Mouse (Mus musculus): ENCODE measurements around the gene Ugt1a9. TPM values are rescaled to one million over a fixed set of nuclear protein-coding genes. Genes with fewer than 3 reads are reported as not detected.

Ugt1a9 gene
- polyA plus RNA-seq, 1 experiment from 2014 or later, result not detected

- Histone ChIP-seq H3K9me3 (peaks cover 70% of the 10 kb centered on the region), H3K36me3 (no peaks in the 10 kb centered on the region), H3K4me2 (replicated peaks) (no peak within 1 kb of the TSS), H3K4me3 (no peak within 1 kb of the TSS), H3K27ac (replicated peaks) (no peak within 1 kb of the TSS), H3K9ac (replicated peaks) (no peak within 1 kb of the TSS), H3K4me1 (no peaks in the 10 kb centered on the region), H3K27me3 (no peaks in the 10 kb centered on the region)
- ATAC-seq (ENCODE audit: low FRiP score, low read depth), result no peak
- 50% methylated on average over 5 of the region's 5 CpGs for WGBS
These were observed 156.2 kb downstream of the Ugt1a9 start, which contains the start of gene Mroh2a for GRCm38 (mm10) chr1:88226670-88227379. Mroh2a (plus strand) TSS chr1:88226986.

- 62% methylated on average over 2 of the region's 2 CpGs for WGBS
- H3K27ac ChIP-seq (replicated peaks), result no peak overlapping the region
- no peak overlapping the region for H3K9ac ChIP-seq (replicated peaks)
- no peaks in the 10 kb centered on the region for H3K4me1 ChIP-seq
- H3K4me2 ChIP-seq (replicated peaks), result no peak overlapping the region
- no peaks in the 10 kb centered on the region for H3K27me3 ChIP-seq
- H3K4me3 ChIP-seq, result no peak overlapping the region
- H3K36me3 ChIP-seq, result no peaks in the 10 kb centered on the region
- ATAC-seq (ENCODE audit: low FRiP score, low read depth), result no peak
- peaks cover 72% of the 10 kb centered on the region for H3K9me3 ChIP-seq
These were observed 156.9 kb downstream of the Ugt1a9 start for GRCm38 (mm10) chr1:88227482-88227881.

GRCm38 (mm10) chr1:88228121-88228520 is 157.5 kb downstream of the Ugt1a9 start:
- 70% methylated on average over 7 of the region's 7 CpGs for WGBS
- Histone ChIP-seq H3K27ac (replicated peaks) (no peak overlapping the region), H3K36me3 (no peaks in the 10 kb centered on the region), H3K4me1 (no peaks in the 10 kb centered on the region), H3K4me2 (replicated peaks) (no peak overlapping the region), H3K9ac (replicated peaks) (no peak overlapping the region), H3K9me3 (peaks cover 79% of the 10 kb centered on the region), H3K27me3 (no peaks in the 10 kb centered on the region), H3K4me3 (no peak overlapping the region)
- ATAC-seq (ENCODE audit: low FRiP score, low read depth), result no peak

GRCm38 (mm10) chr1:88229566-88229965 is 159.0 kb downstream of the Ugt1a9 start:
- peaks cover 93% of the 10 kb centered on the region for H3K9me3 ChIP-seq
- H3K27me3 ChIP-seq, result no peaks in the 10 kb centered on the region
- H3K4me3 ChIP-seq, result no peak overlapping the region
- WGBS, result 78% methylated on average over 3 of the region's 3 CpGs
- no peak overlapping the region for H3K9ac ChIP-seq (replicated peaks)
- H3K27ac ChIP-seq (replicated peaks), result no peak overlapping the region
- H3K4me2 ChIP-seq (replicated peaks), result no peak overlapping the region
- H3K36me3 ChIP-seq, result no peaks in the 10 kb centered on the region
- no peak for ATAC-seq (ENCODE audit: low FRiP score, low read depth)
- no peaks in the 10 kb centered on the region for H3K4me1 ChIP-seq

DNA sequence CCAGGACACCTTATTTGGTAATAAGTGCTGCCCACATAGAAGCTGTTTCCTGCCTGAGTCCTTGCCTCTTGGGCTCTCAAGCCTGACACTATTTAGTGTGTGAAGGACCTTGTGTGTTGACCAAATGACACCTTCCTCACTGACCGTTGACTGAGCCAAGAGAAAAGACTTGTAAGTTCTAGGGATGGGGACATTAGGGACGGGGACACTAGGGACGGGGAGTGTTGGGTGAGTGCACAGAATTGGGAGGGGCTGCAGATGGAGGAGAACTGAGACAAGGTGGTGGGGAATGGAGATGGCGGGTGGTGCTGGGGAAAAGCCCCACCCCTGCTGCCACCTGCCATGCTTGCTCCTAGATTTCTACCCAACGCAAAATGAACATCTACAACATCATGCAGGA is 159.4 kb downstream of the Ugt1a9 start:
- peaks cover 97% of the 10 kb centered on the region for H3K9me3 ChIP-seq
- no peaks in the 10 kb centered on the region for H3K36me3 ChIP-seq
- no peak overlapping the region for H3K9ac ChIP-seq (replicated peaks)
- H3K4me1 ChIP-seq, result no peaks in the 10 kb centered on the region
- no peak overlapping the region for H3K4me2 ChIP-seq (replicated peaks)
- H3K4me3 ChIP-seq, result no peak overlapping the region
- H3K27ac ChIP-seq (replicated peaks), result no peak overlapping the region
- WGBS, result 82% methylated on average over 5 of the region's 5 CpGs
- ATAC-seq (ENCODE audit: low FRiP score, low read depth), result no peak
- H3K27me3 ChIP-seq, result no peaks in the 10 kb centered on the region

GRCm38 (mm10) chr1:88230421-88230820 is 159.8 kb downstream of the Ugt1a9 start:
- no peak for ATAC-seq (ENCODE audit: low FRiP score, low read depth)
- Histone ChIP-seq H3K9me3 (peaks cover 100% of the 10 kb centered on the region), H3K27me3 (no peaks in the 10 kb centered on the region), H3K4me3 (no peak overlapping the region), H3K36me3 (no peaks in the 10 kb centered on the region), H3K9ac (replicated peaks) (no peak overlapping the region), H3K4me2 (replicated peaks) (no peak overlapping the region), H3K4me1 (no peaks in the 10 kb centered on the region), H3K27ac (replicated peaks) (no peak overlapping the region)
- 72% methylated on average over 7 of the region's 7 CpGs for WGBS

DNA sequence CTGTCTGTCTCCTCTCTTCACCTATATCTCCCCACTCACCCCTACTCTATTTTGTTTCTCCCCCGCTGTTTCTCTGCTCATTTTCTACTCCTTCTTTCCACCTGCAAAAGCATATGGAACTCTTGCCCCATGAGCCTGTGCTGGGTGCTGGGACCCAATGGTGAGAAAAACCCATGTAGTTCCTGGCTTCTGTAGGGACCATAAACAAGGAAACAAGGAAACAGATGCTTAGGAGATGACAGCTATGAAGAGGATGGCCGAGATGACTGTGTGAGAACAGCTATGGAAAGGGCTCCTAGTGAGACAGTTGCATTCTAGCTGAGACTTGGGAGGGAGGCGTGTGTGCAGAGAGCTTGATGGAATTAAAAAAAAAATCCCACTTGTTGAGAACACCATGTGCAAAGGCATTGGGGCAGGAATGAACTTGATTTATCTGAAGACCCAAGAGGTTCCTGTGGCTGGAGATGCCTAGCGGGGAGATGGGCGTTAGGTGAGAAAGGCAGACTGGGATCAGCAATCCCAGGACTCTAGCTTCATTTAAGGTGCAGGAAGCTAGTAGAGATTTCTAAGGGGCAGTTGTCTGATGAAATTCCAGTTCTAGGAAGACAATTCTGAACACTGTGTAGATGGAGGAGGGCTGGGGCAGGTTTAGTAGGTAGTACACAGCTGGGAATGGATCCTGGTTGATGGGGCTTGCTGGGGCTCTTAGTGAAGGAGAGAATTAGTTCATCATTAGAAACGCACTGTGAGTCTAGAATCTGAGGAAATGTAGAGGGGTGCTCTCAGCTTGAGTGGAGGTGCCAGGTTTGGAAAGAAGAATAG is 160.6 kb downstream of the Ugt1a9 start:
- Histone ChIP-seq H3K4me2 (replicated peaks) (no peak overlapping the region), H3K4me1 (no peaks in the 10 kb centered on the region), H3K36me3 (no peaks in the 10 kb centered on the region), H3K9me3 (peaks cover 100% of the 10 kb centered on the region), H3K9ac (replicated peaks) (no peak overlapping the region), H3K27me3 (no peaks in the 10 kb centered on the region), H3K4me3 (no peak overlapping the region), H3K27ac (replicated peaks) (no peak overlapping the region)
- WGBS, result 77% methylated on average over 6 of the region's 6 CpGs
- ATAC-seq (ENCODE audit: low FRiP score, low read depth), result no peak

DNA sequence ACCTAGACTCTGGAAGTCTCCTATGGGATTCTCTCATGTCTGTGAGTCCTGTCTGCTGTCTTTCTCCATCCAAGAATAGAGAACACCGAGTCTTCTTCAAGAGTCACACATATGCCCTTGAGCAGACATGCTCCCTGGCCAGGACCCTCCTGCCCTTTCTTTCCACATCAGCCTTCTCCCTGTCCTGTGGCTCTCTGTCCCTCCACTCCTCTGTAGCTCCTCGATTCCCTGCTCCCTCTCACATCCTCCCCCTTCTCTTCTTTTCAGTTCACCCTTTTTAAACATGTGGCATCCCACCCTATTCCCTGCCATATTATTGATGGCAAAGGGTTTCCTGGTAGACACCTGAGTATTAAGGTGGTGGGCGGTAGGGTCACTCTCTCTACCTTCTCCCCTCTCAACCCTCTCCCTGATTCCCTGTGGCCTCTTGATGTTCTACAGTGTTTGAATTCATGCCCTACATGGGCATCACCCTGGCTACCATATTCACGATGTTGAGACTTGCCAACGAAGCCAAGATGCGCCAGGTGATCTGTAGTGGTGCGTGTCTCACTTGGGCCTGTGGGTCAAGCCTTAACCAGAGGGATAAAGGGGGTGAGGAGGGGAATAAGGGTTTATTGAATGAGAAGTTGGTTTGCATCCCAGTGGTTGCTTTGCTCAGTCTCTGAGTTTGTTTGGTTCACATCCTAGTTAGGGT is 161.4 kb downstream of the Ugt1a9 start:
- no peak overlapping the region for H3K9ac ChIP-seq (replicated peaks)
- no peak for ATAC-seq (ENCODE audit: low FRiP score, low read depth)
- no peak overlapping the region for H3K27ac ChIP-seq (replicated peaks)
- no peak overlapping the region for H3K4me2 ChIP-seq (replicated peaks)
- H3K27me3 ChIP-seq, result no peaks in the 10 kb centered on the region
- WGBS, result 66% methylated on average over 7 of the region's 7 CpGs
- H3K4me3 ChIP-seq, result no peak overlapping the region
- H3K9me3 ChIP-seq, result peaks cover 97% of the 10 kb centered on the region
- no peaks in the 10 kb centered on the region for H3K36me3 ChIP-seq
- H3K4me1 ChIP-seq, result no peaks in the 10 kb centered on the region

DNA sequence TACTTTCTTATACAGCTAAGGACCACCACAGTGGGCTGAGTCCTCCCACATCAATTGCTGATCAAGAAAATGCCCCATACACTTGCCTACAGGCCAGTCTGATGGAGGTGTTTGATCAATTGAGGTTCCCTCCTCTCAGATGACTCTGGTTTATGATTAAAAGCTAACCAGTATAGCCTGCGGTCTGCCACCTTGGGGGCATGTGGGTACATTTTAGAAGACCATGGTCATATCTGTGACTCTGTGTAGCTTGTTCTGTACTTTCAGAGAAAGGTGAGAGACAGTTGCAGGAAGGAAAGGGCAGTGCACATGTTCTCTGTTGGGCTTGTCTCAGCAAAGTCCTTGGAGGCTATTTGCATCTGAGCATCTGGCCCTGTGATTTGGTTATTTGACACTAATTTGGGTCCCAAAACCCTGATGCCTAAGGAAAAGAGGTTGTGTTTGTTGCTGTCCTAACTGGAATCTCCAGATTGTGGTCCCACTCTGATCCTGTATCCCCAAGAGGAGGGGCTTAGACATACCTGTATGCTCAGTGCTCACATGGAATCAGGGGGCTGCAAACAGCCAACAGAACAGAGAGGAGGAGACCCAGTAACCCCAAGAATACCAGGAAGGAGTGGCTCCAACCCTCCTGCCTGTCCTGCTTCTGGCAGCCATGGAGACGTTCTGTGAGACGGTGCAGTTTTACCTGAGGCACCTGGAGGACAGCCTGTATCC is 162.2 kb downstream of the Ugt1a9 start:
- Histone ChIP-seq H3K9me3 (peaks cover 97% of the 10 kb centered on the region), H3K4me1 (no peaks in the 10 kb centered on the region), H3K4me3 (no peak overlapping the region), H3K36me3 (no peaks in the 10 kb centered on the region), H3K27me3 (no peaks in the 10 kb centered on the region), H3K27ac (replicated peaks) (no peak overlapping the region), H3K9ac (replicated peaks) (no peak overlapping the region), H3K4me2 (replicated peaks) (no peak overlapping the region)
- 57% methylated on average over 3 of the region's 3 CpGs for WGBS
- no peak for ATAC-seq (ENCODE audit: low FRiP score, low read depth)

- Histone ChIP-seq H3K36me3 (no peaks in the 10 kb centered on the region), H3K9ac (replicated peaks) (no peak overlapping the region), H3K4me2 (replicated peaks) (no peak overlapping the region), H3K27me3 (no peaks in the 10 kb centered on the region), H3K9me3 (peaks cover 97% of the 10 kb centered on the region), H3K4me3 (no peak overlapping the region), H3K27ac (replicated peaks) (no peak overlapping the region), H3K4me1 (no peaks in the 10 kb centered on the region)
- ATAC-seq (ENCODE audit: low FRiP score, low read depth), result no peak
- 69% methylated on average over 14 of the region's 14 CpGs for WGBS
These were observed 163.0 kb downstream of the Ugt1a9 start for GRCm38 (mm10) chr1:88233421-88234247.

- 63% methylated on average over 4 of the region's 4 CpGs for WGBS
- H3K4me3 ChIP-seq, result no peak overlapping the region
These were observed 163.6 kb downstream of the Ugt1a9 start for GRCm38 (mm10) chr1:88234248-88234610.

More at GRCm38 (mm10) chr1:88234248-88234610, 163.6 kb downstream of the Ugt1a9 start:
- Histone ChIP-seq H3K9ac (replicated peaks) (no peak overlapping the region), H3K4me2 (replicated peaks) (no peak overlapping the region), H3K27ac (replicated peaks) (no peak overlapping the region), H3K36me3 (no peaks in the 10 kb centered on the region), H3K9me3 (peaks cover 97% of the 10 kb centered on the region), H3K27me3 (no peaks in the 10 kb centered on the region), H3K4me1 (no peaks in the 10 kb centered on the region)
- ATAC-seq (ENCODE audit: low FRiP score, low read depth), result no peak

All from midbrain, embryonic 12.5 days (tissue).